8 mouse cellular contexts compared by ENCODE assay signal in the genomic region with DNA sequence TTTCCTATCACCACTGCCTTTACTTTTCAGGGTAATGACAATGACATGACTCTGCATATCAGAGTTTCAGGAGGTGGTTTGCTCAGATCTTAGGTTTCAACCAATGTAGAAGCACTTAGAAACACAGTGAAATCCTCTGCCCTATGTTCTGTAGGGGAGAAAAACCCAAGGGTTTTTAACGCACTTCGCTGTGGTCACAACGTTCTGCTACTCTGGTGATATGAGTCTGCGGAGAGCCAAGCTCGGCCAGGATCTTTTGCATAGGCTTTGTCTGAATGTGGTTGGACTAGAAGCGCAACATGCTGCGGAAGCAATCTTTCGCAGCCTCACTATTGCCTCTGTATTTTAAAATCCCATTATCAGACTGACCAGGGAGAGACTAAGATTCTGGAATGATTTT. TPM values are rescaled to one million over a fixed set of nuclear protein-coding genes. Genes with fewer than 3 reads are reported as not detected.
DNase-seq lines count a peak whose midpoint lies in the region; ATAC-seq and TF ChIP-seq lines count a peak whose summit lies in the region.

No protein-coding gene starts in this region.

- no peak for TF ChIP-seq POLR2A in ES-Bruce4 (IDR thresholded peaks at IDR 0.05; ENCODE audit: insufficient read depth, low read length)

- peak; percentile 26 for ATAC-seq in heart, embryonic 12.5 days (ENCODE audit: insufficient number of reproducible peaks, low FRiP score)
- ATAC-seq in midbrain, embryonic 14.5 days (ENCODE audit: low FRiP score, low TSS enrichment), result no peak

- 6% methylated on average over 8 of the region's 8 CpGs for WGBS in heart, embryonic 12.5 days
- WGBS in midbrain, embryonic 14.5 days, result 5% methylated on average over 8 of the region's 8 CpGs

- H3K9ac ChIP-seq in heart, embryonic 12.5 days, result peak overlapping the region; percentile 75
- peak overlapping the region; percentile 41 for H3K9ac ChIP-seq in ES-Bruce4 (ENCODE audit: low read depth, poor library complexity, severe bottlenecking)
- H3K9ac ChIP-seq in midbrain, embryonic 14.5 days (replicated peaks; ENCODE audit: low read length), result peak overlapping the region; percentile 54

- H3K27ac ChIP-seq in heart, embryonic 12.5 days (ENCODE audit: poor library complexity, severe bottlenecking), result peak overlapping the region; percentile 73
- peak overlapping the region; percentile 9; the same call in 1 of the 2 replicates for H3K27ac ChIP-seq in ES-Bruce4 (ENCODE audit: insufficient read depth, low read length)
- peak overlapping the region; percentile 83 for H3K27ac ChIP-seq in midbrain, embryonic 14.5 days (replicated peaks; ENCODE audit: low read depth, low read length)

- H3K4me2 ChIP-seq in heart, embryonic 12.5 days, result peak overlapping the region; percentile 67
- H3K4me2 ChIP-seq in midbrain, embryonic 14.5 days (ENCODE audit: low read length), result peak overlapping the region; percentile 63

- H3K9me3 ChIP-seq in heart, embryonic 12.5 days (replicated peaks), result no peaks in the 10 kb centered on the region
- no peaks in the 10 kb centered on the region for H3K9me3 ChIP-seq in ES-Bruce4 (replicated peaks; ENCODE audit: control insufficient read depth, insufficient read depth, low read length, poor library complexity, severe bottlenecking)
- no peaks in the 10 kb centered on the region for H3K9me3 ChIP-seq in erythroblast, embryonic 14.5 days (ENCODE audit: control insufficient read depth, low read length)
- H3K9me3 ChIP-seq in midbrain, embryonic 14.5 days (ENCODE audit: control insufficient read depth, low read length), result no peaks in the 10 kb centered on the region

- H3K27me3 ChIP-seq in heart, embryonic 12.5 days (replicated peaks), result no peaks in the 10 kb centered on the region
- H3K27me3 ChIP-seq in ES-Bruce4 (ENCODE audit: control insufficient read depth, insufficient read depth, low read length, poor library complexity, severe bottlenecking), result no peaks in the 10 kb centered on the region
- H3K27me3 ChIP-seq in erythroblast, embryonic 14.5 days (ENCODE audit: control insufficient read depth), result peaks cover 29% of the 10 kb centered on the region
- no peaks in the 10 kb centered on the region for H3K27me3 ChIP-seq in midbrain, embryonic 14.5 days (ENCODE audit: control insufficient read depth, insufficient read depth, low read length)

- TF ChIP-seq CTCF in ES-Bruce4 (IDR thresholded peaks at IDR 0.05; ENCODE audit: low read depth, low read length), result no peak

- no peaks in the 10 kb centered on the region for H3K36me3 ChIP-seq in heart, embryonic 12.5 days
- no peaks in the 10 kb centered on the region for H3K36me3 ChIP-seq in ES-Bruce4 (ENCODE audit: control insufficient read depth, insufficient read depth, low read length, poor library complexity, severe bottlenecking)
- H3K36me3 ChIP-seq in erythroblast, embryonic 14.5 days (ENCODE audit: control insufficient read depth), result no peaks in the 10 kb centered on the region
- H3K36me3 ChIP-seq in midbrain, embryonic 14.5 days (ENCODE audit: control insufficient read depth, insufficient read depth, low read length), result no peaks in the 10 kb centered on the region

- peak overlapping the region; percentile 47 for H3K4me3 ChIP-seq in heart, embryonic 12.5 days
- peak overlapping the region; percentile 63 for H3K4me3 ChIP-seq in ES-Bruce4 (ENCODE audit: low read depth, low read length)
- peak overlapping the region; percentile 75 for H3K4me3 ChIP-seq in erythroblast, embryonic 14.5 days (replicated peaks)
- H3K4me3 ChIP-seq in midbrain, embryonic 14.5 days (replicated peaks; ENCODE audit: low read depth, low read length), result peak overlapping the region; percentile 41

- no peak for TF ChIP-seq EP300 in ES-Bruce4 (IDR thresholded peaks at IDR 0.05; ENCODE audit: insufficient read depth, low read depth, low read length)

- 0 out of 2 replicates have a peak, but pooled peaks cover 3% of the 10 kb centered on the region for H3K4me1 ChIP-seq in heart, embryonic 12.5 days (replicated peaks)
- H3K4me1 ChIP-seq in ES-Bruce4 (ENCODE audit: control insufficient read depth, insufficient read depth, low read length), result no peaks in the 10 kb centered on the region
- H3K4me1 ChIP-seq in erythroblast, embryonic 14.5 days (ENCODE audit: control insufficient read depth), result peaks cover 41% of the 10 kb centered on the region
- peaks cover 2% of the 10 kb centered on the region; the same call in 1 of the 2 replicates for H3K4me1 ChIP-seq in midbrain, embryonic 14.5 days (ENCODE audit: control insufficient read depth, insufficient read depth, low read length)

- DNase-seq in heart, adult 18-20 months, result no peak
- DNase-seq in kidney, postnatal 10 days, result peak; percentile 30
- DNase-seq in midbrain, embryonic 14.5 days, result no peak
- no peak for DNase-seq in T-cell, adult 2 months (ENCODE audit: low spot score)
- no peak for DNase-seq in embryo, embryonic 10 days (ENCODE audit: low spot score)

RNA-seq across cellular contexts. Expression of a gene that starts 8.6 kb away (rescaled TPM):
- polyA plus RNA-seq in heart, embryonic 12.5 days (2016; fragmentation: Nextera tagmentation; extraction: Ambion mirVana), result not detected in 2 replicates
- total RNA-seq in heart, adult 18-20 months (2021), result not detected
- polyA plus RNA-seq in ES-Bruce4 (2011; ENCODE audit: insufficient read depth, insufficient read length, low read depth, missing spikeins), result not detected in 2 replicates
- not detected in 2 replicates for polyA plus RNA-seq in erythroblast, embryonic 14.5 days (2012)
- polyA plus RNA-seq in midbrain, embryonic 14.5 days (2014; fragmentation: Nextera tagmentation; extraction: Ambion mirVana), result not detected in 2 replicates

Comparison
In these comparisons a context has a peak if more than half of its experiments do, and no peak if none do; other contexts are left out.
1. H3K27ac ChIP-seq: peak in every context shown above with its lines; median percentile 83 in midbrain, embryonic 14.5 days; 73 in heart, embryonic 12.5 days; 9 in ES-Bruce4.